Mouse (Mus musculus) layer of hippocampus, adult 9-10 months (tissue): Measurements from ENCODE around the gene Gp9.

ENCODE experiments used
- DNase-seq: peaks from one replicate; pipeline ENCODE4 v3.0.0; 2022; ENCODE audit warnings: low spot score

The Gp9 gene

GRCm38 (mm10) chr6:87809651-87810161 lies 31.8 kb downstream of the Gp9 start:
- no peak for DNase-seq

DNA sequence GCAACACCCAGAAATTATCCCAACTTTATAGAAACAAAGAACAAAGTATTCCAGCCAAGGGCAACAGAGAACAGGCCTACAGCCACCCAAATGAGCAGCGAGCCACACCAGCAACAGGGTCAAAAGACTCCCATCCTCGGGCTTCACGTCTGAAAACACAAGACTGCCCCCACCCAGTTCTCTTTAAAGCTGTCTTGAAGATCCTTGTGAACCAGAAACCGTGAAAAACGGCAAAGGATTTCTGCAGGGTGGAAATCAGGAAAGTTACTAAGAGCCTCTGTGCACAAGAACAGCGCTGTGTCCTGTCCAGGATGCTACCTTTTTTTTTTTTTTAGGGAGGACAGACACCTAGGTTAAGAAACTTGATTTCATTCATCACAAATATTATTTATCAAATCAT lies 32.4 kb downstream of the Gp9 start:
- no peak for DNase-seq

- DNase-seq: no peak
Observed at GRCm38 (mm10) chr6:87810713-87811669, 33.1 kb downstream of the Gp9 start.

DNA sequence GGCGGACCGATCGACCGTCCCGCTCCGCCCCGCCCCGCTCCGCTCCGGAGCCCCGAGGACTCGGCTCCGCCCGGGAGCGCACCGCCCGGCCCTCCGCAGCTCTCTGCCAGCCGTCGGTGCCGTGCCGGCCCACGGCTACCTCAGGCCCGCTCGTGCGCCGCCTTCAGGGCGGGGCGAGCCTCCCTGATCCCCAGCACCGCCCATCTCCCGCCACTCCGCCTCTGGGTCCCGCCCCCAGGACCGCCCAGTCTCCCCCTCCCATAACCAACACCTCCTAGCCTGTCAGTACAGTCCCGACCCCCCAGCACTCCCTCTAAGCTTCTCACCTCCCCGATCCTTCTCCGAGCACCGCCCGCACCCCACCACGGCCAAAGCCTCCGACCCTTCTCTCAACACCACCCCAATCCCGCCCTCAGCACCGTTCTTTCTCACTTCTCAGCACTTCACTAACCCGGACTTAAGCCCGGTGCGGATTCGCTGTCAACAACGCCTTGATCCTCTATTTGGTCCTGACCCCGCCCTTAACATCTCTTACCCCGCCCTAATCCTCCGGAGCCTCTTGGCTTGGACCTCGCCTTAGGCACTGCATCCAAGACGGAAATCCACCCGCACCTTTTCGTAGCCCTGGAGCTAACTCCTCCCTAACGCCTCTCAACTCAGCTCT lies 33.9 kb downstream of the Gp9 start, which contains the start of gene Rab43:
Gene Rab43, minus strand, starts transcription at position 490 of the 664 bp plus-strand sequence.
- peak; percentile 69 for DNase-seq

DNA sequence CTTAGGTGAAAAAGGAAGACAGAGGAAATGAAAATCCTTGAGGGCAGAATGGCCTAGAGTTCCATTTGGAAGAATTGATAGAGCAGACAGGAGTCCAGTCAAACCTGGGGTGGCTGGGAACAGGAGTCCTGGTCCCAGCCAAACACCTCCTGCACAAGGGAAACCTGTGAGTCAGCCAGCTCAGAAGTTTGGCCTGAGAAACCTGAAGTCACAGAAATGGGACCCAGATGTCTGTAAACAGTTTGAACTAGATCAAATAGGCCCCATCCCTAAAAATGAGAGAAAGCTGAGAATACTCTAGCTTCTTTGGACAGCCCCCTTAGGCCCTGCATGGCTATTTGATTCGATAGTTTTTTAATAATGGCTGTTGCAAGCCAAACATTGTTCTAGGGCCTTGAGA lies 34.8 kb downstream of the Gp9 start:
- DNase-seq: no peak

- DNase-seq: no peak
Observed at GRCm38 (mm10) chr6:87814486-87814885, 36.6 kb downstream of the Gp9 start.

GRCm38 (mm10) chr6:87820366-87820765 lies 42.5 kb downstream of the Gp9 start:
- no peak for DNase-seq
